Mouse (Mus musculus): ENCODE measurements around the gene Anxa6. TPM values are rescaled to one million over a fixed set of nuclear protein-coding genes. Genes with fewer than 3 reads are reported as not detected.

The Anxa6 gene
- total RNA-seq, 1 experiment from 2014 or later, result 146 TPM

- DNase-seq, result no peak
These were observed 1.8 kb downstream of the Anxa6 start for GRCm38 (mm10) chr11:55031211-55031990.

GRCm38 (mm10) chr11:55028509-55028908 is 4.7 kb downstream of the Anxa6 start:
- no peak for DNase-seq

GRCm38 (mm10) chr11:55027204-55027855 is 5.9 kb downstream of the Anxa6 start:
- no peak for DNase-seq

GRCm38 (mm10) chr11:55025896-55026295 is 7.3 kb downstream of the Anxa6 start:
- peak; percentile 43 for DNase-seq

GRCm38 (mm10) chr11:55023583-55023982 is 9.7 kb downstream of the Anxa6 start:
- DNase-seq, result no peak

- DNase-seq, result peak; percentile 91
These were observed 10.1 kb downstream of the Anxa6 start for GRCm38 (mm10) chr11:55023049-55023564.

- peak; percentile 17 for DNase-seq
These were observed 10.7 kb downstream of the Anxa6 start for GRCm38 (mm10) chr11:55022508-55022907.

- peak; percentile 45 for DNase-seq
These were observed 11.4 kb downstream of the Anxa6 start for GRCm38 (mm10) chr11:55021859-55022258.

GRCm38 (mm10) chr11:55021458-55021857 is 11.8 kb downstream of the Anxa6 start:
- DNase-seq, result no peak

- DNase-seq, result no peak
These were observed 13.5 kb downstream of the Anxa6 start for GRCm38 (mm10) chr11:55019711-55020110.

GRCm38 (mm10) chr11:55018034-55018433 is 15.2 kb downstream of the Anxa6 start:
- no peak for DNase-seq

GRCm38 (mm10) chr11:55017201-55017600 is 16.0 kb downstream of the Anxa6 start:
- no peak for DNase-seq

GRCm38 (mm10) chr11:55016758-55017157 is 16.5 kb downstream of the Anxa6 start:
- DNase-seq, result no peak

GRCm38 (mm10) chr11:55015831-55016241 is 17.4 kb downstream of the Anxa6 start:
- peak; percentile 89 for DNase-seq

GRCm38 (mm10) chr11:55015264-55015663 is 18.0 kb downstream of the Anxa6 start:
- DNase-seq, result no peak

- no peak for DNase-seq
These were observed 19.4 kb downstream of the Anxa6 start for GRCm38 (mm10) chr11:55013802-55014201.

- DNase-seq, result peak; percentile 57
These were observed 20.4 kb downstream of the Anxa6 start for GRCm38 (mm10) chr11:55012551-55013521.

- DNase-seq, result no peak
These were observed 21.8 kb downstream of the Anxa6 start for GRCm38 (mm10) chr11:55011440-55011839.

- no peak for DNase-seq
These were observed 25.0 kb downstream of the Anxa6 start for GRCm38 (mm10) chr11:55008230-55008629.

GRCm38 (mm10) chr11:55005684-55006083 is 27.6 kb downstream of the Anxa6 start:
- no peak for DNase-seq

GRCm38 (mm10) chr11:55004970-55005502 is 28.2 kb downstream of the Anxa6 start:
- DNase-seq, result no peak

- peak; percentile 15 for DNase-seq
These were observed 34.5 kb downstream of the Anxa6 start for GRCm38 (mm10) chr11:54998708-54999107.
